Mouse (Mus musculus) activated CD4-positive, CD25-positive, alpha-beta regulatory T cell, adult 9 weeks (primary cell): ENCODE measurements around the gene Tub. TPM values are rescaled to one million over a fixed set of nuclear protein-coding genes. Genes with fewer than 3 reads are reported as not detected.

Source experiments
- polyA plus RNA-seq: library from polyadenylated mRNA; unstranded; fragments of 100-300 nt; shearing (Covaris generic); gene quantifications from one replicate; pipeline ENCODE4 v1.2.1, GENCODE M21; 2017

The Tub gene
- polyA plus RNA-seq = 0.82 TPM

DNA sequence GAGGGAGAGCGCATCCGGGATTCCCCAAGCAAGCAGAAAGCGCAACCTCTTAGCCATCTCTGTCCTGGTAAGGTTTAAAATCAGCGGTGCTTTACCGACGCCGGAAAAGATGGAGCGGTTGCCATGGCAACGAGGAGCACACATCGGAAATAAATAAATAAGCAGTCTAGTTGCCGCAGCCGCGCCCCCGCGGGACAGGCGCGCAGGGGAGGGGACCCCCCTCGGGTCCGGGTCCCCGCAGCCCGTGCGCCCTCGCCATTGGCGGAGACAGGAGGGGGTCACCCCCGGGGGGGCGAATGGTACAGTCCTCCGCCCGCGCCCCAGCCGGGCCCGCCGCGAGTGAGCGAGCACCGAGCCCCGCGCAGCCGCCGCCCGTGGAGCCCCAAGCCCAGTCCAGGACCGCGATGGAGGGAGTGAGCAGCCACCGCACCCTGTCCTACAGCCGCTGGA, at the start of gene Tub:
TSS of gene Tub (plus strand) at position 27 of the 450 bp plus-strand sequence.

DNA sequence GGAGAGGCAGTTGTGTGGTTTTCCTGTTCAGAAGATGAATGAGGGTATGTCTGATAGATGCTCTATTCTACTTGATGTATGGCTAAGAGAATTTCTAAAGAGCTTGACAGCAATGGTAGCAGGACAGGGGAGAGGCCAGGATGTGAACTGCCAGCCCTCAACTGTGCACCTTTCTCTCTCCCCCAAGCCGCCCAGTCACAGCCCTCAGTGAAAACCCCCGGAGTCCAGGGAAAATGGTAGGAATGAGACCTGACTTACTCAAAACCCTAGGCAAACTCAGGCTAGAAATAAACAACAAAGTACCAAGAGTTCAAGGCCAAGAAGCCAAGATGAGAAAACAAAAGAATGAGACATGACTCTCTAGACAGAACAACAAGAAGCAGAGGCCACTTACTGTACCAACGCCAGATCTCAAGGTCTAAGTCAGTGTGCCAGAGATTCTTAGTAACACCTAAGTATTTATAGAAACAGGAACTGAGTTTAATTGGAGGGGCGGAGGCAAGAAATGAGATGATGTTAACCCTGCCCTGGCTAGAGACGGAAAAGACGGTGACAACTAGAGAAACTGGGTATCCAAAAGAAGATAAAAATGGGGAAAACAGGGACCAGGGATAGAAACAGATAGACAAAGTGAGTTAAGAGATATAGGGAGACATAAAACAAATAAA, 20.3 kb upstream of the Tub start, which contains the start of gene Nlrp10:
TSS of gene Nlrp10 (minus strand) at position 453 of the 668 bp plus-strand sequence.

DNA sequence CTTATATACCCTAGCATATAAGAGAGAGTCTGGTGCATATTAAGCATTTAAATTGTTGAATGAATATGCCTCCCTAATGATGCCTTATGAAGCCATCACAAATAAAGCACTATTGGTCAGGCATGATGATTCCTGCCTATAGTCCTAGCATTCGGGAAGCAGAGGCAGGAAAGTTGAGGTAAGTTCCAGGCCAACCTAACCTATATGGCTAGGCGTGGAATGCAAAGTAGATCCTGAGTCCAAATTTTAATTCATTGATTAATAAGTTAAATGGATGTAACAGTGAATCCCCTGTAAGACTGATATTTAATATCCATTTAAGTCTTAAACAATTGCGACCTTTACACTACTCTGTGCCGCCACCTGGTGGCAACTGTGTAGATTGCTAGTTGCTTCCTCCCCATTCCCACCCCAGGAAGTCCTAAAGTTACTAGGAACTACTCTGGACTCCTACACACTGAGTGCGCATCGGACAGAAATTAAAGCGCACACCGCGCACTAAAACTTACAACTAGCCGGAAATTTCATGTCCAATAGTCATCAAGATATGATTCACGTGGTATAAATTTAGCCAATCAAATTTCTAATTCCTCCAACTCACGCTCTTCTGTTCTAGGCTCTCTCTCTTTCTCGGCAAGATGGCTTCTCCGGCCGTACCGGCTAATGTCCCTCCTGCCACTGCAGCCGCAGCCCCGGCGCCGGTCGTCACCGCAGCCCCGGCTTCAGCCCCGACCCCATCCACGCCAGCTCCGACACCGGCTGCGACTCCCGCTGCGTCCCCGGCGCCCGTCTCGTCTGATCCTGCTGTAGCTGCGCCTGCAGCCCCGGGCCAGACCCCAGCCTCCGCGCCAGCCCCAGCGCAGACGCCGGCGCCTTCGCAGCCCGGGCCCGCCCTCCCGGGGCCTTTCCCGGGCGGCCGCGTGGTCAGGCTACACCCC, 16.1 kb upstream of the Tub start, which contains the start of gene Eif3f:
TSS of gene Eif3f (plus strand) at position 624 of the 938 bp plus-strand sequence.

DNA sequence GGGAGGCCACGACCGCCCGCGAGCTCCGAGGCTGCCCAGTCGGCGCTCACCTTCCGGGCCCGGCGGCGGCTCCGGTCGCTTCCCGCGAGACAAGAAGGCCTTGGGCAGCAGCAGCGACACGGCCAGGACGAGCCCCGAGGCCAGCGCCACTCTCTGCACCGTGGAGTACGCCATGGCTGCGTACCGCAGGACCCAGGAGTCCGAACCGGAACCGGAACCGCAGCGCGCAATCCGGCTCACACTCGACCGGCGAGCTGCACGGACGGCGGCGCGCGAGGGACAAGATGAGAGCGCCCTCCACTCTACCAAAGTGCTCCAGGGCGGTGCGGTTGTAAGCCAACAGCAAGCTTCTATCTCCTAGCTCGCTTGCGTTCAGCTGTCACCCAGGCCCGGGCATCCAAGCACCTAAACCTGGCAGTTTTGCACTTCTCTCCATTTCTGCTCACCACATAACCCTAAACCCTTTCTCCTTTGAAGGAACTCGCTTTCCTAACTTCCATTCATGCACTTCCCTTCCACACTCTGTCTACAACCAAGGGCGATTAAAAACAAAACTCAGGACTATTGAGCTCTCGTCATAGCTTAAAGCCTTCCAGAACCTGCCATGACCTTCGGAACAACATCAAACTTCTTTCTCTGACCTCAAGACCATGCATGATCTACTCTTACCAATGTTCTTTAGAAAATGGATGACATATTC, 133.1 kb downstream of the Tub start, which contains the start of gene Ric3:
TSS of gene Ric3 (minus strand) at position 219 of the 700 bp plus-strand sequence.

Other genes starting within 250 kb of the Tub start
- gene Olfr512, start 237.0 kb upstream of the Tub start, polyA plus RNA-seq = not detected
- not detected for gene Olfr513, start 199.4 kb upstream of the Tub start, polyA plus RNA-seq
- not detected for gene Olfr514, start 124.3 kb upstream of the Tub start, polyA plus RNA-seq
- gene Olfr516, start 99.8 kb upstream of the Tub start, polyA plus RNA-seq = not detected
- gene Olfr517, start 78.0 kb upstream of the Tub start, polyA plus RNA-seq = not detected
- not detected for gene Olfr518, start 65.3 kb upstream of the Tub start, polyA plus RNA-seq
- gene Olfr519, start 55.9 kb upstream of the Tub start, polyA plus RNA-seq = not detected
- gene Nlrp10, start 20.2 kb upstream of the Tub start, polyA plus RNA-seq = 0.07 TPM
- 31.2 TPM for gene Eif3f, start 15.9 kb upstream of the Tub start, polyA plus RNA-seq
- gene Ric3, start 133.0 kb downstream of the Tub start, polyA plus RNA-seq = 0.50 TPM
- gene Lmo1, start 224.9 kb downstream of the Tub start, polyA plus RNA-seq = not detected